Mouse (Mus musculus): ENCODE measurements around the gene Msx3.

- TF ChIP-seq POLR2A (IDR thresholded peaks at IDR 0.05; ENCODE audit: borderline replicate concordance, extremely low read depth, insufficient read depth, insufficient read length, poor library complexity, severe bottlenecking) (no peak), CTCF (IDR thresholded peaks at IDR 0.05; ENCODE audit: borderline replicate concordance, extremely low read depth, insufficient read depth, insufficient read length) (no peak)
Measured at GRCm38 (mm10) chr7:140094954-140095353, 46.1 kb upstream of the Msx3 start.

Measured in brain, embryonic 14.5 days (tissue).